Mouse (Mus musculus) ES-Bruce4 (cell line): ENCODE data around the gene BC048562.

Source experiments
- CTCF ChIP-seq: IDR thresholded peaks from one replicate; pipeline ENCODE4 v1.8.1; 2011; ENCODE audit warnings: low read depth, low read length
- EP300 ChIP-seq: IDR thresholded peaks from 2 replicates; pipeline ENCODE4 v1.6.1; 2011; ENCODE audit warnings: low read depth, low read length; ENCODE audit not compliant: insufficient read depth

DNA sequence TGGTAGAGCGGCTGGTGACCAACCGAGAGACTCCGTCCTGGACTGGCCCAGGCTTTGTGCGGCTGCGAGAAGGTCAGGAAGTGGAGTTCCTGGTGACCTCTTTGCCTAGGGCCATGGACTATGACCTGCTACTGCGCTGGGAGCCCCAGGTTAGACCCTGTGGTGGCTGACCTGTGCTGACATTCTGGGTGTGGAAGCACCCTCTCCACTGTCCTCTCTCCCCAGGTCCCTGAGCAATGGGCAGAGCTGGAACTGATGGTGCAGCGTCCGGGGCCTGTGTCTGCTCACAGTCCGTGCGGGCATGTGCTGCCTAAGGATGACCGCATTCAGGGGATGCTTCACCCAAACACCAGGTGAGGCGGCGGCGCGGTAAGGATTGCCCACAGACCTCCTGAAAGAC lies 47.7 kb downstream of the BC048562 start:
- TF ChIP-seq CTCF (no peak), EP300 (no peak)
